In genomic region chr2:18997387-18997971, GRCm38 (mm10) we compare ENCODE assay signal across 8 mouse cellular contexts. TPM values are rescaled to one million over a fixed set of nuclear protein-coding genes. Genes with fewer than 3 reads are reported as not detected.
DNase-seq lines count a peak whose midpoint lies in the region; ATAC-seq lines count a peak whose summit lies in the region.

No protein-coding gene starts in this region.

- WGBS in forebrain, embryonic 12.5 days: under 1% methylated on average over 46 of the region's 46 CpGs

- H3K4me3 ChIP-seq in forebrain, embryonic 12.5 days (replicated peaks): peak overlapping the region; percentile 75
- H3K4me3 ChIP-seq in megakaryocyte, embryonic 14.5 days (replicated peaks): peak overlapping the region; percentile 99

- H3K4me1 ChIP-seq in forebrain, embryonic 12.5 days: peaks cover 15% of the 10 kb centered on the region
- peaks cover 54% of the 10 kb centered on the region for H3K4me1 ChIP-seq in megakaryocyte, embryonic 14.5 days

- DNase-seq in adrenal gland, adult 18-20 months (ENCODE audit: low spot score in 2 of 2): peak; percentile 62 to 64
- DNase-seq in adrenal gland, adult 2 months: no peak
- peak; percentile 56 for DNase-seq in adrenal gland, postnatal 25 days
- DNase-seq in heart, postnatal 4 days: peak; percentile 61
- DNase-seq in layer of hippocampus, postnatal 25 days (ENCODE audit: extremely low spot score in 1 of 2, low spot score in 1 of 2): peak; percentile 39 to 53
- peak; percentile 60 for DNase-seq in right cerebral cortex, postnatal 14 days

- peak; percentile 67 for ATAC-seq in forebrain, embryonic 12.5 days (ENCODE audit: low FRiP score)

- peaks cover 18% of the 10 kb centered on the region; the same call in 1 of the 2 replicates for H3K27me3 ChIP-seq in forebrain, embryonic 12.5 days
- no peaks in the 10 kb centered on the region for H3K27me3 ChIP-seq in megakaryocyte, embryonic 14.5 days (replicated peaks)

- peak overlapping the region; percentile 79 for H3K9ac ChIP-seq in forebrain, embryonic 12.5 days

- no peaks in the 10 kb centered on the region for H3K9me3 ChIP-seq in forebrain, embryonic 12.5 days
- no peaks in the 10 kb centered on the region for H3K9me3 ChIP-seq in megakaryocyte, embryonic 14.5 days

- peak overlapping the region; percentile 94 for H3K4me2 ChIP-seq in forebrain, embryonic 12.5 days

- peak overlapping the region; percentile 94 for H3K27ac ChIP-seq in forebrain, embryonic 12.5 days

- H3K36me3 ChIP-seq in forebrain, embryonic 12.5 days (replicated peaks): no peaks in the 10 kb centered on the region
- peaks cover 2% of the 10 kb centered on the region for H3K36me3 ChIP-seq in megakaryocyte, embryonic 14.5 days (replicated peaks; ENCODE audit: low read length)

RNA-seq across cellular contexts. Expression of gene Pip4k2a, which starts 0.4 kb away (rescaled TPM):
- 10 to 100 TPM; 19.4 to 40.7 TPM for total RNA-seq in adrenal gland, adult 18-20 months (2021)
- total RNA-seq in adrenal gland, adult 2 months (2021): 10 to 100 TPM; 32.3 to 40.3 TPM
- polyA plus RNA-seq in adrenal gland, adult 2 months (2012; rRNA removed): 3.6 and 5.8 TPM in 2 replicates
- 39.3 and 40.0 TPM in 2 replicates for total RNA-seq in adrenal gland, postnatal 25 days (2021)
- polyA plus RNA-seq in forebrain, embryonic 12.5 days (2016; fragmentation: Nextera tagmentation; extraction: Ambion mirVana): 9.1 and 10.9 TPM in 2 replicates
- 1 to 10 TPM; 7.9 to 8.1 TPM for total RNA-seq in heart, postnatal 4 days (2021)
- total RNA-seq in layer of hippocampus, postnatal 25 days (2021): 10 to 100 TPM; 47.9 to 54.1 TPM
- 1.6 and 39.5 TPM in 2 replicates for polyA plus RNA-seq in megakaryocyte, embryonic 14.5 days (2012; ENCODE audit: insufficient read depth, low replicate concordance)

RNA-seq across cellular contexts. Expression of gene 4930426L09Rik, which starts 0.7 kb away (rescaled TPM):
- total RNA-seq in adrenal gland, adult 18-20 months (2021): 1 to 10 TPM in 1 of 2 experiments, under 1 TPM in 1; 0.96 to 1.2 TPM
- under 1 TPM; 0.78 to 0.90 TPM for total RNA-seq in adrenal gland, adult 2 months (2021)
- polyA plus RNA-seq in adrenal gland, adult 2 months (2012; rRNA removed): 0.13 and 0.28 TPM in 2 replicates
- 0.62 and 1.1 TPM in 2 replicates for total RNA-seq in adrenal gland, postnatal 25 days (2021)
- 0.36 and 0.47 TPM in 2 replicates for polyA plus RNA-seq in forebrain, embryonic 12.5 days (2016; fragmentation: Nextera tagmentation; extraction: Ambion mirVana)
- total RNA-seq in heart, postnatal 4 days (2021): under 1 TPM; 0.36 to 0.48 TPM
- total RNA-seq in layer of hippocampus, postnatal 25 days (2021): 1 to 10 TPM; 1.2 to 1.3 TPM
- polyA plus RNA-seq in megakaryocyte, embryonic 14.5 days (2012; ENCODE audit: insufficient read depth, low replicate concordance): 0.43 TPM in 1 of 2 replicates, not detected in the other
